Mouse (Mus musculus): ENCODE results near the gene Olfr373.

GRCm38 (mm10) chr8:72132417-72132816, 49.4 kb downstream of the Olfr373 start:
- TF ChIP-seq GATA1 (IDR thresholded peaks at IDR 0.05; ENCODE audit: borderline replicate concordance, low read length) (no peak), FLI1 (IDR thresholded peaks at IDR 0.05; ENCODE audit: low read length) (no peak)
